Mouse (Mus musculus) lung, embryonic 14.5 days (tissue): ENCODE measurements around the gene Ube2q2. TPM values are rescaled to one million over a fixed set of nuclear protein-coding genes. Genes with fewer than 3 reads are reported as not detected.
A peak's percentile ranks its signal among the peaks of the same experiment; 100 is the strongest.
"Not testable (repeated sequence)": the region's sequence is repeated elsewhere in the genome, so short reads cannot be mapped to it uniquely, and the experiment has no call there.

Source experiments
- ATAC-seq: fragments of 200-750 bp; cut with Nextera tagmentation; 2 replicates; pipeline ENCODE4 v1.8.0; 2017; ENCODE audit warnings: mild to moderate bottlenecking, moderate TSS enrichment, moderate library complexity; ENCODE audit not compliant: insufficient read depth
- DNase-seq: peaks from one replicate; pipeline ENCODE4 v3.0.0-alpha.2; 2015
- H3K27ac ChIP-seq: fragments of 300-500 bp; sonication (generic); 2 replicates; pipeline ENCODE4 v1.5.1; 2014; ENCODE audit warnings: low read depth, mild to moderate bottlenecking, moderate library complexity
- H3K27me3 ChIP-seq: fragments of 300-500 bp; sonication (generic); 2 replicates; pipeline ENCODE4 v1.6.1; 2014; ENCODE audit warnings: low read length, control low read depth; ENCODE audit not compliant: insufficient read depth
- H3K36me3 ChIP-seq: fragments of 300-500 bp; sonication (generic); 2 replicates; pipeline ENCODE4 v1.6.1; 2014; ENCODE audit warnings: control low read depth; ENCODE audit not compliant: insufficient read depth
- H3K4me1 ChIP-seq: fragments of 300-500 bp; sonication (generic); 2 replicates; pipeline ENCODE4 v1.6.1; 2014; ENCODE audit warnings: antibody characterized with exemption, control low read depth; ENCODE audit not compliant: insufficient read depth
- H3K4me2 ChIP-seq: fragments of 300-500 bp; sonication (generic); 2 replicates; pipeline ENCODE4 v1.6.1; 2014; ENCODE audit warnings: mild to moderate bottlenecking
- H3K4me3 ChIP-seq: fragments of 300-500 bp; sonication (generic); 2 replicates; pipeline ENCODE4 v1.5.1; 2014; ENCODE audit warnings: low read depth, low read length
- H3K9ac ChIP-seq: fragments of 300-500 bp; sonication (generic); 2 replicates; pipeline ENCODE4 v1.6.1; 2014
- H3K9me3 ChIP-seq: fragments of 300-500 bp; sonication (generic); 2 replicates; pipeline ENCODE4 v1.6.1; 2016; ENCODE audit warnings: low read depth, low read length, control low read depth
- CTCF ChIP-seq: IDR thresholded peaks from 2 replicates; pipeline ENCODE4 v1.5.1; 2016; ENCODE audit warnings: antibody characterized with exemption, low read depth
- WGBS: fragments of 180-500 bp; shearing (Covaris S2); extraction: QIAGEN DNeasy Blood & Tissue Kit; methylation state at CpG from one replicate; pipeline ENCODE4 v1.1.7; 2014; 5-methylcytosine and 5-hydroxymethylcytosine counted together
- polyA plus RNA-seq: library from polyadenylated mRNA; unstranded; fragments of >200 nt; fragmentation: Nextera tagmentation; extraction: Ambion mirVana; gene quantifications from 2 replicates; pipeline ENCODE4 v1.2.1, GENCODE M21; 2014

Gene Ube2q2
- polyA plus RNA-seq, 1 experiment from 2014 or later: 42.7 TPM

GRCm38 (mm10) chr9:55228149-55228548, 79.5 kb downstream of the Ube2q2 start:
- H3K4me2 ChIP-seq: no peak overlapping the region
- H3K9me3 ChIP-seq: no peaks in the 10 kb centered on the region
- no peak for ATAC-seq
- no peaks in the 10 kb centered on the region for H3K4me1 ChIP-seq
- 91% methylated on average over 4 of the region's 4 CpGs for WGBS
- peaks cover 23% of the 10 kb centered on the region for H3K36me3 ChIP-seq
- no peaks in the 10 kb centered on the region for H3K27me3 ChIP-seq
- no peak overlapping the region for H3K9ac ChIP-seq
- H3K4me3 ChIP-seq: no peak overlapping the region
- no peak overlapping the region for H3K27ac ChIP-seq
- no peak for DNase-seq
- TF ChIP-seq CTCF: no peak

- H3K4me3 ChIP-seq: no peak overlapping the region
- 48% methylated on average over 10 of the region's 10 CpGs for WGBS
- no peak for ATAC-seq
Measured at GRCm38 (mm10) chr9:55229010-55229409, 80.4 kb downstream of the Ube2q2 start.

GRCm38 (mm10) chr9:55231544-55231943, 82.9 kb downstream of the Ube2q2 start:
- 54% methylated on average over 6 of the region's 6 CpGs for WGBS

More at GRCm38 (mm10) chr9:55229010-55229409, 80.4 kb downstream of the Ube2q2 start:
- H3K27ac ChIP-seq: no peak overlapping the region
- no peak overlapping the region for H3K9ac ChIP-seq
- peaks cover 15% of the 10 kb centered on the region; the same call in 1 of the 2 replicates for H3K36me3 ChIP-seq
- no peak overlapping the region for H3K4me2 ChIP-seq
- TF ChIP-seq CTCF: no peak
- no peaks in the 10 kb centered on the region for H3K4me1 ChIP-seq
- no peak for DNase-seq
- H3K27me3 ChIP-seq: no peaks in the 10 kb centered on the region
- H3K9me3 ChIP-seq: no peaks in the 10 kb centered on the region

GRCm38 (mm10) chr9:55232110-55232509, 83.5 kb downstream of the Ube2q2 start:
- ATAC-seq (no peak), DNase-seq (no peak)
- no peaks in the 10 kb centered on the region for H3K9me3 ChIP-seq
- no peaks in the 10 kb centered on the region for H3K4me1 ChIP-seq
- no peak overlapping the region for H3K9ac ChIP-seq
- no peak overlapping the region for H3K4me3 ChIP-seq
- H3K27me3 ChIP-seq: no peaks in the 10 kb centered on the region
- 87% methylated on average over 5 of the region's 5 CpGs for WGBS
- H3K27ac ChIP-seq: no peak overlapping the region
- TF ChIP-seq CTCF: no peak
- no peak overlapping the region for H3K4me2 ChIP-seq
- H3K36me3 ChIP-seq: no peaks in the 10 kb centered on the region

More at GRCm38 (mm10) chr9:55231544-55231943, 82.9 kb downstream of the Ube2q2 start:
- H3K4me1 ChIP-seq: no peaks in the 10 kb centered on the region
- H3K27me3 ChIP-seq: no peaks in the 10 kb centered on the region
- no peaks in the 10 kb centered on the region for H3K9me3 ChIP-seq
- no peak overlapping the region for H3K4me3 ChIP-seq
- H3K27ac ChIP-seq: no peak overlapping the region
- no peak for ATAC-seq
- peak; percentile 11 for DNase-seq
- no peak overlapping the region for H3K4me2 ChIP-seq
- no peak overlapping the region for H3K9ac ChIP-seq
- H3K36me3 ChIP-seq: no peaks in the 10 kb centered on the region
- no peak for TF ChIP-seq CTCF

GRCm38 (mm10) chr9:55232586-55232985, 83.9 kb downstream of the Ube2q2 start:
- no peak overlapping the region for H3K4me3 ChIP-seq
- no peak overlapping the region for H3K4me2 ChIP-seq
- ATAC-seq (no peak), DNase-seq (no peak)
- H3K9me3 ChIP-seq: no peaks in the 10 kb centered on the region
- TF ChIP-seq CTCF: no peak
- no peaks in the 10 kb centered on the region for H3K27me3 ChIP-seq
- H3K27ac ChIP-seq: no peak overlapping the region
- no peak overlapping the region for H3K9ac ChIP-seq
- no peaks in the 10 kb centered on the region for H3K36me3 ChIP-seq
- 78% methylated on average over 7 of the region's 7 CpGs for WGBS
- no peaks in the 10 kb centered on the region for H3K4me1 ChIP-seq

GRCm38 (mm10) chr9:55233076-55233475, 84.4 kb downstream of the Ube2q2 start:
- ATAC-seq, H3K36me3 ChIP-seq, H3K27me3 ChIP-seq, H3K9ac ChIP-seq, H3K4me1 ChIP-seq, DNase-seq, H3K27ac ChIP-seq, H3K4me2 ChIP-seq, H3K4me3 ChIP-seq, H3K9me3 ChIP-seq: not testable (repeated sequence)
- WGBS: 53% methylated on average over 11 of the region's 11 CpGs

- H3K36me3 ChIP-seq: no peaks in the 10 kb centered on the region
Measured at GRCm38 (mm10) chr9:55236235-55237165, 87.8 kb downstream of the Ube2q2 start.

More at GRCm38 (mm10) chr9:55236235-55237165, 87.8 kb downstream of the Ube2q2 start:
- H3K4me3 ChIP-seq: no peak overlapping the region
- WGBS: 62% methylated on average over 13 of the region's 13 CpGs
- no peak for DNase-seq
- H3K27me3 ChIP-seq: no peaks in the 10 kb centered on the region
- H3K9me3 ChIP-seq: no peaks in the 10 kb centered on the region
- H3K4me2 ChIP-seq: no peak overlapping the region
- H3K9ac ChIP-seq: no peak overlapping the region
- ATAC-seq: no peak
- TF ChIP-seq CTCF: no peak
- no peak overlapping the region for H3K27ac ChIP-seq
- no peaks in the 10 kb centered on the region for H3K4me1 ChIP-seq
